Mouse (Mus musculus): ENCODE results near the gene Tram2.

DNA sequence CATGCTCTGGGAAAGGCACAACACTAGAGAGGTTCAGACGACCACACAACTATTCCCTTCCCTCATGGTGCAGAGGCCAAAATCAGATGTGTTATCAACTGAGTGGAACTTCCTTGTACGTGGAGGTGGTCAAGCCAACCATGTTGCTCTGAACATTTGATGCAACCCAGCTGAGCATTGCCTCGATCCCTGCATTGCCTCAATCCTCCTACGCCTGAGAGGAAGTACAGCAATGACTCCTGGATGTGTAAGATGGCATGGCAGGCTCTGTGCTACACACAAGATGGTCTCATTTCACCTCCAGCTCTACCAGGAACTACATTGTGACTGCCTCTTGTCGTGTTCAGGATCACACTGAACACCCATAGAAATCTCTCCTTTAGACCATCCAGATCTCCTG lies 30.0 kb downstream of the Tram2 start:
- no peak for TF ChIP-seq CTCF (IDR thresholded peaks at IDR 0.05; ENCODE audit: extremely low read depth, insufficient read depth, low read length)
- TF ChIP-seq POLR2A (IDR thresholded peaks at IDR 0.05; ENCODE audit: extremely low read depth, insufficient read depth, low read length), result no peak
